In the genomic region with DNA sequence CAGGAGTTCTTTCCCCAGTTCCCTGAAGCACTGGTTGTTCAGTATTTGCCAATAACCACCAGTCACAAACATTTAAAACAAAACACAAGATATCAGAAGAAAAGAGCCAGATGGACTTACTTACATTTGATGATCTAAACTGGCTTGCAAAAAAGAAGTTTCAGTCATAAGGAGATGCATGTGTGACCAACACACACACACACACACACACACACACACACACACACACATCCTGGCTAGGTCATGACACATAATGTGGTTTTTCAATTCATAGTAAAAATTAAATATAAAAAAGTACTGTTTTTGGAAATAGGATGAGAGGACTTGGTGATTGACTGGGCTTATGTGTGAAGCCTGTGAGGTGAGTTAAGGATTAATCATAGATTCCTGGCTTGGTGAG, we compare ENCODE assay signal across 29 mouse cellular contexts.
"Had no signal": no experiment of that assay in that cellular context is flagged by ENCODE, and none has a peak within 500 bp of the region (broad histone marks: within the 10 kb centered on the region; RNA-seq: fewer than 3 reads in every experiment).

No protein-coding gene starts in this region.

- H3K27me3 ChIP-seq: heart, embryonic 13.5 days; heart, embryonic 15.5 days; hindbrain, embryonic 12.5 days; hindbrain, embryonic 15.5 days; kidney, embryonic 15.5 days; limb, embryonic 12.5 days; liver, embryonic 13.5 days had no signal

- H3K27ac ChIP-seq: gastrocnemius, adult 2 months; heart, adult 2 months; heart, embryonic 13.5 days; heart, embryonic 15.5 days; hindbrain, embryonic 10.5 days; hindbrain, embryonic 12.5 days; hindbrain, embryonic 15.5 days; hindbrain, postnatal 0 days; kidney, embryonic 15.5 days; kidney, postnatal 0 days; left cerebral cortex, adult 2 months; limb, embryonic 10.5 days; limb, embryonic 12.5 days; liver, embryonic 13.5 days had no signal

- H3K4me1 ChIP-seq: heart, embryonic 15.5 days; hindbrain, embryonic 12.5 days; hindbrain, embryonic 15.5 days; kidney, embryonic 15.5 days; liver, embryonic 13.5 days had no signal

- H3K4me2 ChIP-seq: heart, embryonic 11.5 days; heart, embryonic 13.5 days; heart, embryonic 15.5 days; hindbrain, embryonic 12.5 days; hindbrain, embryonic 15.5 days; kidney, embryonic 15.5 days; limb, embryonic 12.5 days; liver, embryonic 11.5 days; liver, embryonic 13.5 days had no signal

- ATAC-seq: hindbrain, postnatal 0 days; intestine, embryonic 16.5 days had no signal

- H3K9ac ChIP-seq: heart, embryonic 13.5 days; heart, embryonic 15.5 days; hindbrain, embryonic 12.5 days; hindbrain, embryonic 15.5 days; kidney, embryonic 15.5 days; limb, embryonic 12.5 days; liver, embryonic 13.5 days had no signal

- H3K9me3 ChIP-seq: heart, embryonic 13.5 days; heart, embryonic 15.5 days; hindbrain, embryonic 10.5 days; hindbrain, embryonic 12.5 days; hindbrain, embryonic 15.5 days; kidney, embryonic 15.5 days; limb, embryonic 10.5 days; limb, embryonic 12.5 days; liver, embryonic 13.5 days had no signal

- H3K36me3 ChIP-seq: heart, embryonic 13.5 days; heart, embryonic 15.5 days; hindbrain, embryonic 10.5 days; hindbrain, embryonic 12.5 days; hindbrain, embryonic 15.5 days; kidney, embryonic 15.5 days; limb, embryonic 10.5 days; limb, embryonic 12.5 days; liver, embryonic 13.5 days had no signal

- H3K4me3 ChIP-seq: gastrocnemius, adult 2 months; heart, adult 2 months; heart, embryonic 13.5 days; heart, embryonic 15.5 days; hindbrain, embryonic 10.5 days; hindbrain, embryonic 12.5 days; hindbrain, embryonic 15.5 days; kidney, embryonic 15.5 days; left cerebral cortex, adult 2 months; limb, embryonic 10.5 days; limb, embryonic 12.5 days; liver, embryonic 13.5 days had no signal

- DNase-seq: gastrocnemius, adult 2 months; gastrocnemius, postnatal 10 days; gastrocnemius, postnatal 25 days; heart, adult 2 months; heart, postnatal 14 days; heart, postnatal 4 days; kidney, adult 11 months; kidney, adult 2 months; kidney, adult 9 months; kidney, postnatal 14 days; kidney, postnatal 36 days; layer of hippocampus, adult 9-11 months; layer of hippocampus, postnatal 36 days; liver; liver, embryonic 13.5 days had no signal
